Mouse (Mus musculus) ES-CJ7 (cell line): Measurements from ENCODE around the gene Trpv4.

ENCODE experiments used
- DNase-seq: peaks from one replicate; pipeline ENCODE4 v3.0.0; 2011; ENCODE audit warnings: low read depth, low spot score

Trpv4 gene

DNA sequence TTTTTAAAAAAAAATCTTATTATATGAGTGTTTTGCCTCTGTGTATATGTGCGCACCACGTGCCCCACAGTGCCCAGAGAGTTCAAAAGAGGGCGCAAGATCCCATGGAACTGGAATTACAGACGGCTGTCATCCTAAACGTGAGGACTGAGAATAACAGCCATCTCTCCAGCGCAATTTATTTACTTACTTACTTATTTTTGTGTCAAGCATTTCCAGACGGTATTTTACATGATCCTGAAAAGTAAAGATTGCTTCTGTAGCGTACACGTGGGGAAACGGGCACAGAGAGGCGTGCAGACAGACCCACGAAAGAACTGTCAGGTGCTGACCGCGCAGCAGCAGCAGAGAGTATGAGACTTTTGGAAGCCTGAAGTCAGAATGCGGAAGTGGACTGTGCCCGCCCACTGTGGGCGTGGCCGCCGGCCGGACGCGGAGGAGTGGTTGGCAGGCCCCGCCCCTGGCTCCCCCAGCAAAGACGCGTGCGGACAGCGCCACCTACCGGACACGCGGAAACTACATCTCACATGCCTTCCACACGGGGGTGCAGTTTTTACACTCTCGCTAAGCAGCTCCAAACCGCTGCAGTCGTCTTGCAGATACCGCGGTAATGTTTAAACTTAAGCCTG, 9.1 kb upstream of the Trpv4 start:
- peak; percentile 97 for DNase-seq

- DNase-seq, result no peak
Observed at GRCm38 (mm10) chr5:114666659-114667058, 8.4 kb upstream of the Trpv4 start.

GRCm38 (mm10) chr5:114664750-114665149, 6.5 kb upstream of the Trpv4 start:
- DNase-seq, result peak; percentile 64

GRCm38 (mm10) chr5:114664139-114664538, 5.9 kb upstream of the Trpv4 start:
- DNase-seq, result peak; percentile 62

- no peak for DNase-seq
Observed at GRCm38 (mm10) chr5:114661029-114661428, 2.8 kb upstream of the Trpv4 start.

GRCm38 (mm10) chr5:114657426-114657825, 795 bp downstream of the Trpv4 start:
- DNase-seq, result no peak

DNA sequence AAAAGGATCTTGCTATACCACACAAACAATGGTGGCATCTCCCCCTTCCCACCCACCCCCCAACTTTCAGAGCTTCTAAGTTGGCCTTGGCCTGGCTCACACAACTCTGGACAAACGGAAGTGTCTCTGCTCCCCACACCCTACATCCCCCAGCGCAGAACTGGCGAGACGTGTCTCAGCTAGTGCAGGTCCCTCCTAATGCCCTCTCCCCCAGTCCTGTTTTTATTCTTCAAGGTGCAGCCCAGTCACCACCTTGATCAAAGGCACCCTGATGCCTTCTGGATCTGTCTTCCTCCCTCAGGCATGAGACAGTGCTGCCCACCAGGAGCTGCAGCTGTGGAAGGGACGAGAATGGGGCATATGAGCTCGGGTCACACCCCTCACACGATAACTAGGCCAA, 1.9 kb downstream of the Trpv4 start:
- DNase-seq, result no peak

DNA sequence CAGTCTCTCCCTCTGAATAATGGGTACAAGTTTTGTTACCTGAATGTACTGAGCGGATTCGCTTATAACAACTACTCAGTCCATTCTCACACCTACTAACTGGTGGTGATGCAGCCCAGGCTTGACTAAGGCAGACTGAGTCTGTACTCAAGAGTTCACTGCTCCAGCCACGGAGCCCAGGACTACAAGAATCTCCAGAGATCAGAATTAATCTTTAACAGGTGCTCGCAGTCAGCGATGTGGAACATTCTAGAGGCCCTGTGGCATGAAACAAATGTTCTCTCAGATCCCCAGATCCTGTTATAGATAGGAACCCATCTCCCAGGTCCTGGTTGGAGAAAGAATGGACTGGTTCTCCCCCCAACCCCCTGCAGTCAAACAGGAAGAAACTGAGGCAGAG, 2.5 kb downstream of the Trpv4 start:
- no peak for DNase-seq

DNA sequence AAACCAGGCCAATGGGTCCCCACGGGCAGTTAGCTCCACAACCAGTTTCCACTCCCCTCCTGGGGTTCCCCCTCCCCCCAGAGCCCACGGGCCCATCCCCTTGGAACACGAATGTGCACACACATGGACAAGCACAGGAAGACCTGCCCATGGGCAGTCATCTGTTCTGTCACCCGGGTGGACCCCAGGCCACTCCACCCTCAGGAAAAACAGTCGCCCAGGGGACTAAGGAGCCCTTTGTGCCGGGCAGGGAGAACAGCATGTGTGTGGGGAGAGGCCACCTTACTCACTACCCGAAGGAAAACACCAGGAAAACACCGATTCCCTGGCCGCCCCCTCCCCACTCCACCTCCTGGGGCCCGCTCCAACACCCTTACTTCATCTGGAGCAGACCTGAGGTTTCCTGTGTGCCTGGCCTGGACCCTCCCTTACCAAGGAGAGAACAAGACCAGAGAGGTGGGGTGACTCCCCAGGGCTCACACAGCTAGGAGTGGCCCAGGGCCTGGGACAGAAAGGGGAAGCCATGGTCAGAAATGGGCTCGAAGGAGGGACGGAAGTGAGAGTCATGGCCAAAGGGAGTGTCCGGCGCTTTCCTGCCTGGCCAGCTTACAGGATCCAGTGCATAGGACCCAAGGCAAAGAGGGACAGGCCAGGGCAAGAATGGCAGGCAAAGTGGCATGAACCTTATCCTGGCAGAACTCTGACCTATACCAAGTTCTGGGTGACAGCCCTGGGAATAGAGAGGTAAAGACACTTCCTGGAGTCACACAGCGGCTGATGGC, 4.4 kb downstream of the Trpv4 start:
- no peak for DNase-seq

GRCm38 (mm10) chr5:114651449-114651848, 6.8 kb downstream of the Trpv4 start:
- DNase-seq, result no peak

DNA sequence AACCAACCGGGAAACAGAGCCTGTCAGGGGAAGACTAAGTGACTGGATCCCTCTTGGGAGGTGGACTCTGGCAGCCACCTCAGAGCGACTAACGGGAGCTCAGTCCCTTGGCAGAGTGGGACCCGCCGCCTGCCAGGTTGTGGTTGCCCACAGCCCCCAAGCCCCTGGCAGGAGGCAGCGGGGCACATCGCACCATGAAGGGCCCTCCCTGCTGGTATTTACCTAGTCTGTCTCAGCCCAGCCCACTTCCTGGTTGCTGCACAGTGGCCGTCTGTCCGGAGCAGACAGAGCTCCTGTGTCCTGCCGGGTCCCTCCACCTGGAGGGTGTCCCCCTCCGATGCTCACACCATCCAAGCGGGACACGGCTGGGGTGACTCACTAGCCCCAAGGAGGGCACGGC, 7.2 kb downstream of the Trpv4 start:
- no peak for DNase-seq

DNA sequence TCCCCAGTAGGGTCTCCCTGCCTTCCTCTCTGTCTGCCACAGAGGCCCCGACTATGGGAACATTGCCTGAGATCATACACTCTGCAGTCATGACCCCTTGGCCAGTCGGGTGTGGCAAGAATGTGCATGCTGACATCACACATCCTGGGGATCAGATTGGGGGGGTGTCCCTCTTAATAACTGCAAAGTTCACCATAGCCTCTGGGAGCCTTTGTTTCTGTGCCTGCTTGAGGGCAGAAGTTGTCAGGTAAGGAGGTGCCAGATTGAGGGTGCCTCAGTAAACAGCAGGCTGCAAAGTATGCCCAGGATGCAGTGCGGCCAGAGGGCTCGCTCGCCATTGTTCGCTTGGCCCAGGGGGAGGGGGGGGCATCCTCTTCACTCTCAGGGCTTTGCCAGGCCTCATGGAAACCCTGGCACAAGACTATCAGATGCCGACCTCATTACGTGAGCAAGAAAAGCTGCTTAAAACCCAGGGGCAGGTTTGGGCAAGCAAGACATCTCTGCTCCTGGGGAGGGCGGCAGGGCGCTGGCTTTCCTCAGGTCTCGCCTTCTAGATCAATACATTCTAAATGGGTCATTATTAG, 9.4 kb downstream of the Trpv4 start:
- DNase-seq, result no peak

DNA sequence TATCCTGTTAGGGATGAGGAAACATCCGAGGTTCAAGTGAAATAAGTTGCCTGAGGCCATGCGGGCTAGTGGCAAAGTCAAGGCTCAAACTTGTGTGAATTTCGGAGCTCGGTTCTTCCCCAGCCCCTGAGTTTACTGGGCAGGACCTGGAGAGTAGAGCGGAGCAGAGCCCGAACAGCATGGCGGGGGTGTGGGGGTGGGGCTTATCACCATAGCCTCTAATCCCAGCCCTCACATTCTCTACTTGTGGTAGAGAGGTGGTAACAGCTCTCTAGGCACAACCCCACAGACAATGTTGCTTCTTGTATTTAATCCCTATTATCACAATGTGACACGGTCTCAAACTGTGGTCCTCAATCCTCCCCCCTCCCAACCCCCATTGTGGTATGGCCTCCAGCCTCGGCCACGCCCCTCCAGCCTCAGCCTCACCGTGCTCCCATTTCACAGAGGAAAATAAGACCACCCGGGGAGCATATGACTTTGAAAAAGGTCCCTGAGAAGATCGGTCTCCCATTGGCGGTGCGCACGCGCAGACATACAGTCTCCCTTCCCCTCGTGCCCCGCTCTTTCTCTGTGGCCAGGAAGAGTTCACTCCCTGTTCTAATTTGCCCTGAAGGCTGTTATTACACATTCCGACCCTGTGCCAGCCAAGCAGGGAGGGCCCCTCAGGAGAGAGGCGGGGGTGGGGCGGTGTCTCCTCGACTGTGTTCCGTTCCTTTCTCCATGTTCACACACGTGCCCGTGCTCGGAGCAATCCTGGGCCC, 10.8 kb downstream of the Trpv4 start:
- DNase-seq, result peak; percentile 91

- DNase-seq, result no peak
Observed at GRCm38 (mm10) chr5:114645916-114646315, 12.3 kb downstream of the Trpv4 start.

GRCm38 (mm10) chr5:114644918-114645317, 13.3 kb downstream of the Trpv4 start:
- no peak for DNase-seq

DNA sequence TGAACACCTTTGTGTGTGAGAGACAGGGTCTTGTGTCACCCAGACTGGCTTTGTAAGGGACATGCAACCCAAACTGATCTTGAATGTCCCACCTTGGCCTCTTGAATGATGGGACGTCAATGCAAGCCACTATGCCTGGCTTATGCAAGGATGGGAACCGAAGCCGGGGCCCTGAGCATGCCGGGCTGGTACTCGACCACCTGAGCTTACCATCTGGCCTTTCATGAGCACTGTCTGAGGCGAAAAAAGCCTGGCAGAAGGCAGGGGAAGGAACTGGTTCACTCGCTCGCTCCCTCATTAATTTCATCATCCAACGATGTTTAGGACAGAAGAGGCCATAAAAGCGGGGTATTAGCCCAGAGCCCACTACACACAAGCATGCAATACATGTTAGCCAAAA, 17.4 kb downstream of the Trpv4 start:
- DNase-seq, result no peak

DNA sequence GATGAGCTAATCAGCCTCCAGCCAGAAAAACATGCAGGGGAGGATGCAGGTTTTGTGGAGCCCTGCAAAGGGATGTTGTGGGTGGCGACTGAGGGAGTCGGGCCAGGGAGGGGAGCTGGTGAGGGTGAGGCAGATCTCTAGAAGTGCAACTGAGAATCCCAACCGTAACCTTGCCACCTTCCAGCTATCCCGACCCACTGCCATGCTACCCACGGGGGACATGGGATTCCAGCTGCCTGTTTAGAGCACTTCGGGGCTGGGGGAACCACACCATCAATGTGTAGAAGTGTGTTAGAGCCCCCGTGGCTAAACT, 18.6 kb downstream of the Trpv4 start:
- no peak for DNase-seq

- DNase-seq, result peak; percentile 92
Observed at GRCm38 (mm10) chr5:114638769-114639644, 19.2 kb downstream of the Trpv4 start.

- peak; percentile 81 for DNase-seq
Observed at GRCm38 (mm10) chr5:114636091-114636490, 22.1 kb downstream of the Trpv4 start.

DNA sequence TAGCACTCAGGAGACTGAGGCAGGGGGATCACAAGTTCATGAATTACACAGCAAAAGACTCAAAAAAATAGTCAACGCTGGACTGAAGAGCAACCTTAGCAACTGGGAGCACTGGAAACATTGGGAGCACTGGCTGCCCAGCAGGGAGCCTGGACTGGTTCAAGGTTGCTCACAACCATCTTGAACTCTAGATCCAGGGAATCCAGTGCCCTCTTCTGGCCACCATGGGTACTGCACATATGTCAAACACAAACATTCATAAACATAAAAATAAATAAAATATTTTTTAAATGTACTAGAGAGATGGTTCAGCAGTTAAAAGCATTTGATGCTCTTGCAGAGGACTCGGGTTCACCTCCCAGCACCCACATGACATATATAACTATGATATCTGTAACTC, 26.9 kb downstream of the Trpv4 start:
- peak; percentile 72 for DNase-seq

GRCm38 (mm10) chr5:114625590-114625989, 32.6 kb downstream of the Trpv4 start:
- DNase-seq, result peak; percentile 80
